Mouse (Mus musculus) limb, embryonic 11.5 days (tissue): ENCODE measurements around the gene Ppp1r9a. TPM values are rescaled to one million over a fixed set of nuclear protein-coding genes. Genes with fewer than 3 reads are reported as not detected.
A peak's percentile ranks its signal among the peaks of the same experiment; 100 is the strongest.

Experiments
- ATAC-seq: fragments of 200-750 bp; cut with Nextera tagmentation; 2 replicates; pipeline ENCODE4 v1.8.0; 2017; ENCODE audit warnings: low read depth; ENCODE audit not compliant: insufficient number of reproducible peaks, low FRiP score, low TSS enrichment
- DNase-seq: peaks from one replicate; pipeline ENCODE4 v3.0.0-alpha.2; 2015; ENCODE audit warnings: low spot score
- H3K27ac ChIP-seq: fragments of 300-500 bp; sonication (generic); replicated peaks from 2 replicates; pipeline ENCODE4 v1.5.1; 2014; ENCODE audit warnings: low read depth, mild to moderate bottlenecking, low read length
- H3K27me3 ChIP-seq: fragments of 300-500 bp; sonication (generic); 2 replicates; pipeline ENCODE4 v1.6.1; 2014; ENCODE audit warnings: mild to moderate bottlenecking, low read length, mixed read lengths; ENCODE audit not compliant: control insufficient read depth, insufficient read depth
- H3K36me3 ChIP-seq: fragments of 300-500 bp; sonication (generic); 2 replicates; pipeline ENCODE4 v1.6.1; 2014; ENCODE audit warnings: mild to moderate bottlenecking, low read length, moderate library complexity, mixed read lengths; ENCODE audit not compliant: control insufficient read depth, insufficient read depth
- H3K4me1 ChIP-seq: fragments of 300-500 bp; sonication (generic); 2 replicates; pipeline ENCODE4 v1.6.1; 2014; ENCODE audit warnings: low read length, mixed read lengths; ENCODE audit not compliant: control insufficient read depth, insufficient read depth
- H3K4me2 ChIP-seq: fragments of 300-500 bp; sonication (generic); 2 replicates; pipeline ENCODE4 v1.6.1; 2014; ENCODE audit warnings: low read depth, mild to moderate bottlenecking, moderate library complexity; ENCODE audit not compliant: severe bottlenecking
- H3K4me3 ChIP-seq: fragments of 300-500 bp; sonication (generic); 2 replicates; pipeline ENCODE4 v1.5.1; 2014; ENCODE audit warnings: low read depth, low read length
- H3K9ac ChIP-seq: fragments of 300-500 bp; sonication (generic); 2 replicates; pipeline ENCODE4 v1.6.1; 2014; ENCODE audit warnings: mild to moderate bottlenecking, low read length
- H3K9me3 ChIP-seq: fragments of 300-500 bp; sonication (generic); 2 replicates; pipeline ENCODE4 v1.6.1; 2016; ENCODE audit warnings: low read length; ENCODE audit not compliant: control insufficient read depth
- WGBS: fragments of 180-500 bp; shearing (Covaris S2); extraction: QIAGEN DNeasy Blood & Tissue Kit; methylation state at CpG from one replicate; pipeline ENCODE4 v1.1.7; 2014; 5-methylcytosine and 5-hydroxymethylcytosine counted together
- polyA plus RNA-seq: library from polyadenylated mRNA; unstranded; fragments of >200 nt; fragmentation: Nextera tagmentation; extraction: Ambion mirVana; gene quantifications from 2 replicates; pipeline ENCODE4 v1.2.1, GENCODE M21; 2014

The Ppp1r9a gene
- polyA plus RNA-seq, 1 experiment from 2014 or later: 27.9 TPM

- no peak overlapping the region for H3K4me2 ChIP-seq
- H3K27ac ChIP-seq: no peak overlapping the region
- H3K4me1 ChIP-seq: no peaks in the 10 kb centered on the region
- no peak overlapping the region for H3K4me3 ChIP-seq
- H3K27me3 ChIP-seq: no peaks in the 10 kb centered on the region
- WGBS: 83% methylated on average over 5 of the region's 5 CpGs
- H3K36me3 ChIP-seq: no peaks in the 10 kb centered on the region
- H3K9ac ChIP-seq: no peak overlapping the region
- no peaks in the 10 kb centered on the region for H3K9me3 ChIP-seq
- ATAC-seq (no peak), DNase-seq (no peak)
Observed at GRCm38 (mm10) chr6:4963049-4963448, 60.3 kb downstream of the Ppp1r9a start.

- DNase-seq (no peak), ATAC-seq (no peak)
- no peaks in the 10 kb centered on the region for H3K9me3 ChIP-seq
- no peaks in the 10 kb centered on the region for H3K4me1 ChIP-seq
- H3K27me3 ChIP-seq: no peaks in the 10 kb centered on the region
- H3K4me3 ChIP-seq: no peak overlapping the region
- no peak overlapping the region for H3K4me2 ChIP-seq
- no peak overlapping the region for H3K9ac ChIP-seq
- WGBS: 91% methylated on average over 4 of the region's 4 CpGs
- no peaks in the 10 kb centered on the region for H3K36me3 ChIP-seq
- no peak overlapping the region for H3K27ac ChIP-seq
Observed at GRCm38 (mm10) chr6:4967236-4967635, 64.5 kb downstream of the Ppp1r9a start.

- H3K27ac ChIP-seq: no peak overlapping the region
- H3K4me2 ChIP-seq: no peak overlapping the region
- no peaks in the 10 kb centered on the region for H3K9me3 ChIP-seq
- no peaks in the 10 kb centered on the region for H3K27me3 ChIP-seq
- no peaks in the 10 kb centered on the region for H3K36me3 ChIP-seq
- no peak overlapping the region for H3K9ac ChIP-seq
- peaks cover 3% of the 10 kb centered on the region; the same call in 1 of the 2 replicates for H3K4me1 ChIP-seq
- ATAC-seq (no peak), DNase-seq (no peak)
- 92% methylated on average over 9 of the region's 9 CpGs for WGBS
- H3K4me3 ChIP-seq: no peak overlapping the region
Observed at GRCm38 (mm10) chr6:4971229-4971628, 68.5 kb downstream of the Ppp1r9a start.

- Histone ChIP-seq H3K9ac (no peak overlapping the region), H3K36me3 (no peaks in the 10 kb centered on the region), H3K4me2 (no peak overlapping the region), H3K27me3 (no peaks in the 10 kb centered on the region), H3K27ac (no peak overlapping the region), H3K9me3 (no peaks in the 10 kb centered on the region), H3K4me3 (no peak overlapping the region), H3K4me1 (peaks cover 3% of the 10 kb centered on the region; the same call in 1 of the 2 replicates)
- DNase-seq (no peak), ATAC-seq (peak; percentile 75; the same call in 1 of the 2 replicates)
- 44% methylated on average over 6 of the region's 6 CpGs for WGBS
Observed at GRCm38 (mm10) chr6:4972808-4973207, 70.1 kb downstream of the Ppp1r9a start.

- ATAC-seq: no peak
- Histone ChIP-seq H3K27me3 (no peaks in the 10 kb centered on the region), H3K9me3 (no peaks in the 10 kb centered on the region), H3K4me2 (no peak overlapping the region), H3K9ac (no peak overlapping the region), H3K27ac (no peak overlapping the region), H3K36me3 (no peaks in the 10 kb centered on the region), H3K4me1 (peaks cover 3% of the 10 kb centered on the region; the same call in 1 of the 2 replicates), H3K4me3 (no peak overlapping the region)
- 87% methylated on average over 10 of the region's 10 CpGs for WGBS
- DNase-seq: no peak
Observed at GRCm38 (mm10) chr6:4973337-4973736, 70.6 kb downstream of the Ppp1r9a start.

GRCm38 (mm10) chr6:4977515-4977914, 74.8 kb downstream of the Ppp1r9a start:
- H3K36me3 ChIP-seq: no peaks in the 10 kb centered on the region
- 91% methylated on average over 4 of the region's 4 CpGs for WGBS
- no peaks in the 10 kb centered on the region for H3K27me3 ChIP-seq

GRCm38 (mm10) chr6:4978249-4978648, 75.5 kb downstream of the Ppp1r9a start:
- Histone ChIP-seq H3K36me3 (no peaks in the 10 kb centered on the region), H3K27ac (no peak overlapping the region)
- ATAC-seq: no peak

More at GRCm38 (mm10) chr6:4977515-4977914, 74.8 kb downstream of the Ppp1r9a start:
- Histone ChIP-seq H3K4me2 (no peak overlapping the region), H3K4me3 (no peak overlapping the region), H3K9me3 (no peaks in the 10 kb centered on the region), H3K27ac (peak overlapping the region; percentile 12; the same call in 1 of the 2 replicates), H3K9ac (no peak overlapping the region), H3K4me1 (peaks cover 3% of the 10 kb centered on the region; the same call in 1 of the 2 replicates)
- ATAC-seq (no peak), DNase-seq (no peak)

GRCm38 (mm10) chr6:4978897-4979296, 76.2 kb downstream of the Ppp1r9a start:
- Histone ChIP-seq H3K27ac (no peak overlapping the region), H3K4me1 (no peaks in the 10 kb centered on the region), H3K4me2 (no peak overlapping the region), H3K27me3 (no peaks in the 10 kb centered on the region), H3K36me3 (no peaks in the 10 kb centered on the region), H3K9me3 (no peaks in the 10 kb centered on the region), H3K4me3 (no peak overlapping the region), H3K9ac (no peak overlapping the region)
- ATAC-seq (no peak), DNase-seq (no peak)

More at GRCm38 (mm10) chr6:4978249-4978648, 75.5 kb downstream of the Ppp1r9a start:
- Histone ChIP-seq H3K9me3 (no peaks in the 10 kb centered on the region), H3K27me3 (no peaks in the 10 kb centered on the region), H3K4me1 (no peaks in the 10 kb centered on the region), H3K4me3 (no peak overlapping the region), H3K4me2 (no peak overlapping the region), H3K9ac (no peak overlapping the region)
- no peak for DNase-seq
- 92% methylated on average over 2 of the region's 2 CpGs for WGBS

- no peaks in the 10 kb centered on the region for H3K9me3 ChIP-seq
- H3K36me3 ChIP-seq: no peaks in the 10 kb centered on the region
- ATAC-seq (no peak), DNase-seq (no peak)
- WGBS: 69% methylated on average over 3 of the region's 3 CpGs
- H3K4me3 ChIP-seq: no peak overlapping the region
- H3K4me2 ChIP-seq: no peak overlapping the region
- no peak overlapping the region for H3K9ac ChIP-seq
- no peaks in the 10 kb centered on the region for H3K27me3 ChIP-seq
- no peak overlapping the region for H3K27ac ChIP-seq
- H3K4me1 ChIP-seq: no peaks in the 10 kb centered on the region
Observed at GRCm38 (mm10) chr6:4980113-4980512, 77.4 kb downstream of the Ppp1r9a start.
